Mouse (Mus musculus): ENCODE data around the gene Ugt1a6a.

- TF ChIP-seq CTCF (IDR thresholded peaks at IDR 0.05; ENCODE audit: insufficient read depth, low read depth, low read length) (no peak), POLR2A (IDR thresholded peaks at IDR 0.05; ENCODE audit: insufficient read depth, low read depth, low read length) (no peak)
These were observed 125.5 kb downstream of the Ugt1a6a start for GRCm38 (mm10) chr1:88260114-88260513.

Measured in olfactory bulb, adult 2 months (tissue).